In the genomic region with DNA sequence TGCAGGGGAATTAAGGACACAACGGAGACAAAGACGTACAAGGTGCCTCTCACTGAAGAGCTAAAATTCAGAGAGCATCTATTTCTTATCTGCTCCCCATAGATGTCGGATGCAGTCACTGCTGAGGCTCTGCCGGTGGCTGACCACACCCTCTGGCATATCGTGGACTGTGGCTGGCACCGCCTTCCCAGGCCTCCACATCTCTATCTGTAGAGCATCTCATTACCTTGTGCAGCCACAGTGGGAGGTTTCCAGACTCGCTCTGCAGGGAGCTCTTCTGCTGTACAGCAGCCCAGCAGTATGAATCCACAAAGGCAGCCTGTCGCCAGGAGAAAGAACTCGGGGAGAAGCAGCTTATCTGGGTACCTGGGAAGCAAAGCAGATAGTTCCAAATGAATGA, we compare ENCODE assay signal across 23 mouse cellular contexts. TPM values are rescaled to one million over a fixed set of nuclear protein-coding genes. Genes with fewer than 3 reads are reported as not detected.
A peak's percentile ranks its signal among the peaks of the same experiment; 100 is the strongest.
DNase-seq lines count a peak whose midpoint lies in the region; ATAC-seq lines count a peak whose summit lies in the region.
"Had no signal": no experiment of that assay in that cellular context is flagged by ENCODE, and none has a peak within 500 bp of the region (broad histone marks: within the 10 kb centered on the region; RNA-seq: fewer than 3 reads in every experiment).

No protein-coding gene starts in this region.

- peak; percentile 44 for DNase-seq in CD4-positive, CD25-positive, alpha-beta regulatory T cell, adult 2 months (ENCODE audit: low read depth, low spot score)
- no peak for DNase-seq in liver, embryonic 11.5 days (ENCODE audit: low spot score)
- DNase-seq in ZHBTc4 (ENCODE audit: low read depth, low spot score): peak; percentile 45
- no peak for DNase-seq in hindbrain, embryonic 14.5 days (ENCODE audit: low spot score)
- DNase-seq in urinary bladder, postnatal 14 days (ENCODE audit: low spot score): no peak
- DNase-seq: adrenal gland, adult 8-10 months; B cell, adult 2 months; cerebellum, adult 18-20 months; cerebellum, adult 9-11 months; cerebellum, postnatal 36 days; forebrain, postnatal 0 days; gastrocnemius, postnatal 10 days; heart, postnatal 4 days; kidney, adult 11 months had no signal

- H3K4me2 ChIP-seq in liver, embryonic 12.5 days: no peak overlapping the region
- no peak overlapping the region for H3K4me2 ChIP-seq in liver, embryonic 11.5 days
- H3K4me2 ChIP-seq in hindbrain, embryonic 14.5 days (replicated peaks): no peak overlapping the region
- H3K4me2 ChIP-seq: embryonic facial prominence, embryonic 13.5 days; forebrain, embryonic 13.5 days; heart, embryonic 13.5 days; hindbrain, embryonic 12.5 days had no signal

- no peak overlapping the region for H3K27ac ChIP-seq in liver, embryonic 12.5 days
- H3K27ac ChIP-seq in liver, embryonic 11.5 days (ENCODE audit: low read depth, low read length): no peak overlapping the region
- no peak overlapping the region for H3K27ac ChIP-seq in hindbrain, embryonic 14.5 days
- H3K27ac ChIP-seq: embryonic facial prominence, embryonic 13.5 days; forebrain, embryonic 13.5 days; heart, embryonic 13.5 days; hindbrain, embryonic 12.5 days; hindbrain, postnatal 0 days had no signal

- H3K4me1 ChIP-seq in liver, embryonic 12.5 days: peaks cover 21% of the 10 kb centered on the region
- no peaks in the 10 kb centered on the region for H3K4me1 ChIP-seq in liver, embryonic 11.5 days (replicated peaks; ENCODE audit: control insufficient read depth, insufficient read depth, low read length)
- H3K4me1 ChIP-seq in hindbrain, embryonic 14.5 days (replicated peaks; ENCODE audit: control insufficient read depth, insufficient read depth, low read length): no peaks in the 10 kb centered on the region
- H3K4me1 ChIP-seq: embryonic facial prominence, embryonic 13.5 days; forebrain, embryonic 13.5 days; heart, embryonic 13.5 days; hindbrain, embryonic 12.5 days had no signal

- no peaks in the 10 kb centered on the region for H3K9me3 ChIP-seq in liver, embryonic 12.5 days (replicated peaks)
- no peaks in the 10 kb centered on the region for H3K9me3 ChIP-seq in liver, embryonic 11.5 days (ENCODE audit: control insufficient read depth, low read length)
- H3K9me3 ChIP-seq in hindbrain, embryonic 14.5 days (ENCODE audit: control insufficient read depth, low read length): no peaks in the 10 kb centered on the region
- H3K9me3 ChIP-seq: embryonic facial prominence, embryonic 13.5 days; forebrain, embryonic 13.5 days; heart, embryonic 13.5 days had no signal

- no peak overlapping the region for H3K9ac ChIP-seq in liver, embryonic 12.5 days
- no peak overlapping the region for H3K9ac ChIP-seq in liver, embryonic 11.5 days (ENCODE audit: low read depth, low read length)
- no peak overlapping the region for H3K9ac ChIP-seq in hindbrain, embryonic 14.5 days
- H3K9ac ChIP-seq: embryonic facial prominence, embryonic 13.5 days; forebrain, embryonic 13.5 days; forebrain, postnatal 0 days; heart, embryonic 13.5 days; hindbrain, embryonic 12.5 days had no signal

- 42% methylated on average over 9 of the region's 9 CpGs for WGBS in liver, embryonic 12.5 days (ENCODE audit: insufficient replicate concordance)
- 59% methylated on average over 9 of the region's 9 CpGs for WGBS in liver, embryonic 11.5 days
- 79% methylated on average over 9 of the region's 9 CpGs for WGBS in hindbrain, embryonic 14.5 days

- no peak overlapping the region for H3K4me3 ChIP-seq in liver, embryonic 12.5 days
- no peak overlapping the region for H3K4me3 ChIP-seq in liver, embryonic 11.5 days (ENCODE audit: low read depth, low read length)
- H3K4me3 ChIP-seq in hindbrain, embryonic 14.5 days (replicated peaks; ENCODE audit: low read length): no peak overlapping the region
- H3K4me3 ChIP-seq: embryonic facial prominence, embryonic 13.5 days; forebrain, embryonic 13.5 days; heart, embryonic 13.5 days; hindbrain, embryonic 12.5 days had no signal

- no peaks in the 10 kb centered on the region for H3K27me3 ChIP-seq in liver, embryonic 12.5 days (replicated peaks)
- H3K27me3 ChIP-seq in liver, embryonic 11.5 days (replicated peaks; ENCODE audit: control insufficient read depth, insufficient read depth, low read length): no peaks in the 10 kb centered on the region
- H3K27me3 ChIP-seq in hindbrain, embryonic 14.5 days (ENCODE audit: control insufficient read depth, insufficient read depth, low read length): no peaks in the 10 kb centered on the region
- H3K27me3 ChIP-seq: embryonic facial prominence, embryonic 13.5 days; forebrain, embryonic 13.5 days; heart, embryonic 13.5 days; hindbrain, embryonic 12.5 days; Patski had no signal

- no peak for ATAC-seq in CD4-positive, CD25-positive, alpha-beta regulatory T cell, adult 4 months
- ATAC-seq in liver, embryonic 12.5 days: peak; percentile 44; the same call in 1 of the 2 replicates
- no peak for ATAC-seq in liver, embryonic 11.5 days (replicated peaks; ENCODE audit: low FRiP score)
- peak; percentile 80 for ATAC-seq in megakaryocyte-erythroid progenitor cell, adult 5-6 weeks (replicated peaks; ENCODE audit: low FRiP score, low TSS enrichment, poor library complexity, severe bottlenecking)
- ATAC-seq in hindbrain, embryonic 14.5 days (ENCODE audit: low FRiP score): no peak
- ATAC-seq: forebrain, embryonic 13.5 days; forebrain, postnatal 0 days; hindbrain, postnatal 0 days; Patski had no signal

- peaks cover 7% of the 10 kb centered on the region; the same call in 1 of the 2 replicates for H3K36me3 ChIP-seq in liver, embryonic 12.5 days
- no peaks in the 10 kb centered on the region for H3K36me3 ChIP-seq in liver, embryonic 11.5 days (ENCODE audit: control insufficient read depth, insufficient read depth, low read length)
- H3K36me3 ChIP-seq in hindbrain, embryonic 14.5 days (replicated peaks; ENCODE audit: control insufficient read depth, insufficient read depth): peaks cover 42% of the 10 kb centered on the region

RNA-seq across cellular contexts. Expression of gene Panx1, which starts 24.1 kb away (rescaled TPM):
- polyA plus RNA-seq in CD4-positive, CD25-positive, alpha-beta regulatory T cell, adult 4 months (2017; shearing (Covaris generic)): 10 to 100 TPM; 16.1 to 23.4 TPM
- polyA plus RNA-seq in liver, embryonic 12.5 days (2016; fragmentation: Nextera tagmentation; extraction: Ambion mirVana): 13.1 and 14.1 TPM in 2 replicates
- polyA plus RNA-seq in liver, embryonic 11.5 days (2014; fragmentation: Nextera tagmentation; extraction: Ambion mirVana): 24.0 and 24.8 TPM in 2 replicates
- total RNA-seq in megakaryocyte-erythroid progenitor cell, adult 5-6 weeks (2014; fragmentation: Nextera tagmentation): 3.9 and 19.7 TPM in 2 replicates
- 5.2 and 5.4 TPM in 2 replicates for total RNA-seq in megakaryocyte-erythroid progenitor cell, adult 5-6 weeks (2017)
- 197 and 225 TPM in 2 replicates for polyA plus RNA-seq in hindbrain, embryonic 14.5 days (2014; fragmentation: Nextera tagmentation; extraction: Ambion mirVana)

Comparison
In these comparisons a context has a peak if more than half of its experiments do, and no peak if none do; other contexts are left out.
1. ATAC-seq: peak in liver, embryonic 12.5 days (single experiment) and megakaryocyte-erythroid progenitor cell, adult 5-6 weeks (single experiment); none in CD4-positive, CD25-positive, alpha-beta regulatory T cell, adult 4 months (single experiment), liver, embryonic 11.5 days (single experiment) and hindbrain, embryonic 14.5 days (single experiment).
2. DNase-seq: peak in CD4-positive, CD25-positive, alpha-beta regulatory T cell, adult 2 months (single experiment) and ZHBTc4 (single experiment); none in liver, embryonic 11.5 days (single experiment), hindbrain, embryonic 14.5 days (single experiment) and urinary bladder, postnatal 14 days (single experiment).